Mouse (Mus musculus) heart, postnatal 36 days (tissue): ENCODE data around the gene Dmbx1. TPM values are rescaled to one million over a fixed set of nuclear protein-coding genes. Genes with fewer than 3 reads are reported as not detected.

Experiments used
- DNase-seq, 2 experiments: peaks; one replicate each; pipeline ENCODE4 v3.0.0; 2021 to 2022
- intact Hi-C: fragments of 180-260 bp; cut with DNase I; formaldehyde crosslinking; loops from one replicate; pipeline ENCODE4 v1.15.1; 2025
- total RNA-seq, 2 experiments: library from RNA; stranded (reverse); gene quantifications; 2 replicates each; pipeline ENCODE4 v1.2.3; 2021

Gene Dmbx1
- total RNA-seq = not detected

GRCm38 (mm10) chr4:115939295-115940102 lies at the start of gene Dmbx1:
Gene Dmbx1, minus strand, starts transcription at chr4:115939926.
- peak in 1 of 2 experiments; percentile 14 for DNase-seq
- intact Hi-C loops = no loop called here

- intact Hi-C loops = no loop called here
- no peak for DNase-seq
Measured at GRCm38 (mm10) chr4:115989382-115989781, 49.7 kb upstream of the Dmbx1 start.

- intact Hi-C loops = no loop called here
- no peak for DNase-seq
Measured at GRCm38 (mm10) chr4:115987858-115988530, 48.3 kb upstream of the Dmbx1 start.

GRCm38 (mm10) chr4:115987436-115987835 lies 47.7 kb upstream of the Dmbx1 start:
- no peak for DNase-seq

GRCm38 (mm10) chr4:115984967-115985366 lies 45.2 kb upstream of the Dmbx1 start:
- no peak for DNase-seq
- intact Hi-C loops = loop anchor here (1.0 kb wide), 1 partner anchor 82 kb away; no protein-coding TSS in a partner anchor

More at GRCm38 (mm10) chr4:115987436-115987835, 47.7 kb upstream of the Dmbx1 start:
- intact Hi-C loops = no loop called here

GRCm38 (mm10) chr4:115984111-115984510 lies 44.4 kb upstream of the Dmbx1 start:
- intact Hi-C loops = loop anchor here (1.0 kb wide), 1 partner anchor 81 kb away; no protein-coding TSS in a partner anchor
- peak; percentile 74 to 88 for DNase-seq

- intact Hi-C loops = loop anchor here (1.0 kb wide), 2 partner anchors 77 to 249 kb away; no protein-coding TSS in a partner anchor
- DNase-seq = peak; percentile 60 to 69
Measured at GRCm38 (mm10) chr4:115980676-115981075, 41.0 kb upstream of the Dmbx1 start.

GRCm38 (mm10) chr4:115979437-115979836 lies 39.7 kb upstream of the Dmbx1 start:
- intact Hi-C loops = no loop called here
- DNase-seq = no peak

GRCm38 (mm10) chr4:115978911-115979310 lies 39.2 kb upstream of the Dmbx1 start:
- intact Hi-C loops = no loop called here
- DNase-seq = no peak

- no peak for DNase-seq
- intact Hi-C loops = no loop called here
Measured at GRCm38 (mm10) chr4:115972543-115972942, 32.8 kb upstream of the Dmbx1 start.

GRCm38 (mm10) chr4:115964446-115964845 lies 24.7 kb upstream of the Dmbx1 start:
- DNase-seq = no peak
- intact Hi-C loops = no loop called here

GRCm38 (mm10) chr4:115963751-115964150 lies 24.0 kb upstream of the Dmbx1 start:
- DNase-seq = no peak
- intact Hi-C loops = no loop called here

- intact Hi-C loops = no loop called here
- DNase-seq = peak; percentile 14 to 26
Measured at GRCm38 (mm10) chr4:115962671-115963412, 23.1 kb upstream of the Dmbx1 start.

- DNase-seq = no peak
- intact Hi-C loops = no loop called here
Measured at GRCm38 (mm10) chr4:115961991-115962390, 22.3 kb upstream of the Dmbx1 start.

GRCm38 (mm10) chr4:115959546-115959945 lies 19.8 kb upstream of the Dmbx1 start:
- intact Hi-C loops = no loop called here
- DNase-seq = no peak

- intact Hi-C loops = no loop called here
- no peak for DNase-seq
Measured at GRCm38 (mm10) chr4:115955494-115955775, 15.7 kb upstream of the Dmbx1 start.

- DNase-seq = no peak
- intact Hi-C loops = no loop called here
Measured at GRCm38 (mm10) chr4:115954656-115955493, 15.1 kb upstream of the Dmbx1 start.

- intact Hi-C loops = no loop called here
- no peak for DNase-seq
Measured at GRCm38 (mm10) chr4:115953559-115953958, 13.8 kb upstream of the Dmbx1 start.

GRCm38 (mm10) chr4:115952758-115953157 lies 13.0 kb upstream of the Dmbx1 start:
- peak; percentile 52 to 68 for DNase-seq

GRCm38 (mm10) chr4:115943669-115944314 lies 4.1 kb upstream of the Dmbx1 start:
- no peak for DNase-seq
- intact Hi-C loops = no loop called here

More at GRCm38 (mm10) chr4:115952758-115953157, 13.0 kb upstream of the Dmbx1 start:
- intact Hi-C loops = loop anchor here (1.0 kb wide), 2 partner anchors 49 to 221 kb away; no protein-coding TSS in a partner anchor
